Mouse (Mus musculus): ENCODE data around the gene Gid8.
A peak's percentile ranks its signal among the peaks of the same experiment; 100 is the strongest.
"Not testable (repeated sequence)": the region's sequence is repeated elsewhere in the genome, so short reads cannot be mapped to it uniquely, and the experiment has no call there.

Gene Gid8

GRCm38 (mm10) chr2:180710276-180711155, 599 bp downstream of the Gid8 start:
- no peak for DNase-seq (ENCODE audit: low spot score)

- DNase-seq (ENCODE audit: low spot score), result no peak
Observed at GRCm38 (mm10) chr2:180711527-180711926, 1.6 kb downstream of the Gid8 start.

GRCm38 (mm10) chr2:180712037-180712689, 2.2 kb downstream of the Gid8 start:
- DNase-seq (ENCODE audit: low spot score), result no peak

GRCm38 (mm10) chr2:180722748-180723147, 12.8 kb downstream of the Gid8 start:
- DNase-seq (ENCODE audit: low spot score), result not testable (repeated sequence)

- no peak for DNase-seq (ENCODE audit: low spot score)
Observed at GRCm38 (mm10) chr2:180723865-180724264, 13.9 kb downstream of the Gid8 start.

- DNase-seq (ENCODE audit: low spot score), result no peak
Observed at GRCm38 (mm10) chr2:180724585-180725413, 14.9 kb downstream of the Gid8 start, which contains the start of gene Slc17a9. Gene Slc17a9 (plus strand): TSS chr2:180725263.

GRCm38 (mm10) chr2:180725414-180725778, 15.5 kb downstream of the Gid8 start:
- DNase-seq (ENCODE audit: low spot score), result no peak

- no peak for DNase-seq (ENCODE audit: low spot score)
Observed at GRCm38 (mm10) chr2:180725856-180726629, 16.1 kb downstream of the Gid8 start.

- DNase-seq (ENCODE audit: low spot score), result no peak
Observed at GRCm38 (mm10) chr2:180726658-180727442, 16.9 kb downstream of the Gid8 start.

- no peak for DNase-seq (ENCODE audit: low spot score)
Observed at GRCm38 (mm10) chr2:180727613-180728021, 17.7 kb downstream of the Gid8 start.

- no peak for DNase-seq (ENCODE audit: low spot score)
Observed at GRCm38 (mm10) chr2:180731036-180731435, 21.1 kb downstream of the Gid8 start.

GRCm38 (mm10) chr2:180731984-180732383, 22.1 kb downstream of the Gid8 start:
- no peak for DNase-seq (ENCODE audit: low spot score)

- DNase-seq (ENCODE audit: low spot score), result no peak
Observed at GRCm38 (mm10) chr2:180735232-180735631, 25.3 kb downstream of the Gid8 start.

- no peak for DNase-seq (ENCODE audit: low spot score)
Observed at GRCm38 (mm10) chr2:180737984-180738383, 28.1 kb downstream of the Gid8 start.

GRCm38 (mm10) chr2:180740349-180740748, 30.4 kb downstream of the Gid8 start:
- no peak for DNase-seq (ENCODE audit: low spot score)

GRCm38 (mm10) chr2:180741421-180741820, 31.5 kb downstream of the Gid8 start:
- DNase-seq (ENCODE audit: low spot score), result no peak

- DNase-seq (ENCODE audit: low spot score), result no peak
Observed at GRCm38 (mm10) chr2:180742820-180743219, 32.9 kb downstream of the Gid8 start.

- DNase-seq (ENCODE audit: low spot score), result no peak
Observed at GRCm38 (mm10) chr2:180743321-180743720, 33.4 kb downstream of the Gid8 start.

GRCm38 (mm10) chr2:180745248-180745927, 35.5 kb downstream of the Gid8 start:
- DNase-seq (ENCODE audit: low spot score), result peak; percentile 64

- DNase-seq (ENCODE audit: low spot score), result no peak
Observed at GRCm38 (mm10) chr2:180746569-180747192, 36.8 kb downstream of the Gid8 start.
